ENCODE assay signal across 8 mouse cellular contexts in the genomic region with DNA sequence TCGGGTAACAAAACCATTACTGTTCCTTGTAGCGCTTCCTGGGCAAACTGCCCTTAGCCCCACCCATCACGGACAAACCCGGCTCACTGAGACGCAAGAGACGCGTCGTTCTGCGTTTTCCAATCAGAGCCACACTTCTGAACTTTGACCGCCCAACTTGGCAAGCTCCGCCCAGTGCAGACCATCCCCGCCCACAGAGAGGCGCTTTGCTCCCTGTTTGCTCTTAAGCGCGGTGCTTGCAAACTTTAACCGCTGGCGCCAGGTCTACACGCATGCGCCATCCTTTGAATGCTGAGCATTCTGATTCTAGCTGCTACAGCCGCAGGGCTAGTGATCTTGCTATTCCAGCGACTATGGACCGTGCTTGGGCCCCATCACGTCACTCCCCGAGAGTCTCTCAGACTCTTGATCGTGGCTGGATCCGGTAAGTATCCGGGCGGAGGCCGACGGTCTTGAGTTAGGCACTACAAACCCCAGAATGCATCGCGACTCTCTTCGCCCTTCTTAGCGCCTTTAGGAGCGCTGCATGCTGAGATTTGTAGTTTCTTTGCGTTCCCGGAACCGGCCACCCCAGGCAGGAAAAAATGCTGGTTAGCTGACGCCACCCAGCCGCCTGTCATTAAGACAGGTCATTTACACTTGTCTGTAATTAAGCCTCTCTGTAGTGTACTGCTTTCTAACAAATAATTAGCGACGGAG. TPM values are rescaled to one million over a fixed set of nuclear protein-coding genes. Genes with fewer than 3 reads are reported as not detected.
DNase-seq lines count a peak whose midpoint lies in the region; ATAC-seq and TF ChIP-seq lines count a peak whose summit lies in the region.

Alg14 (plus strand) TSS at position 214 of the 699 bp plus-strand sequence.

- H3K9me3 ChIP-seq in G1E (replicated peaks), result no peaks in the 10 kb centered on the region
- no peaks in the 10 kb centered on the region for H3K9me3 ChIP-seq in forebrain, embryonic 16.5 days (ENCODE audit: control insufficient read depth, low read length)
- no peaks in the 10 kb centered on the region for H3K9me3 ChIP-seq in lung, embryonic 14.5 days (ENCODE audit: low read depth, low read length)

- ATAC-seq in G1E (ENCODE audit: extremely low read depth, insufficient number of reproducible peaks, low FRiP score, poor library complexity, severe bottlenecking), result peak; percentile 91
- peak; percentile 95 for ATAC-seq in forebrain, embryonic 16.5 days
- ATAC-seq in lung, embryonic 14.5 days (ENCODE audit: insufficient read depth), result peak; percentile 96

- TF ChIP-seq POLR2A in olfactory bulb, adult 2 months (IDR thresholded peaks at IDR 0.05; ENCODE audit: insufficient read depth, low read depth, low read length), result peak; percentile 46; the same call in 1 of the 2 replicates
- TF ChIP-seq POLR2A in thymus, adult 2 months (IDR thresholded peaks at IDR 0.05; ENCODE audit: control insufficient read depth, extremely low read depth, insufficient read depth, low read length, poor library complexity), result peak; percentile 92

- H3K4me1 ChIP-seq in G1E (ENCODE audit: insufficient read depth, low read depth, low read length), result peaks cover 26% of the 10 kb centered on the region
- H3K4me1 ChIP-seq in forebrain, embryonic 16.5 days (replicated peaks; ENCODE audit: control insufficient read depth, insufficient read depth, low read length), result peaks cover 9% of the 10 kb centered on the region; the same call in 1 of the 2 replicates
- H3K4me1 ChIP-seq in lung, embryonic 14.5 days (ENCODE audit: insufficient read depth), result 0 out of 2 replicates have a peak, but pooled peaks cover 3% of the 10 kb centered on the region
- no peaks in the 10 kb centered on the region for H3K4me1 ChIP-seq in olfactory bulb, adult 2 months (ENCODE audit: control insufficient read depth, insufficient read depth, low read length)
- no peaks in the 10 kb centered on the region for H3K4me1 ChIP-seq in thymus, adult 2 months (replicated peaks; ENCODE audit: control insufficient read depth, insufficient read depth, low read length)

- peak; percentile 87 for DNase-seq in G1E (ENCODE audit: low spot score)
- DNase-seq in cerebellum, adult 18-20 months, result peak; percentile 94 to 98
- DNase-seq in heart, postnatal 36 days, result peak; percentile 95
- peak; percentile 95 to 99 for DNase-seq in layer of hippocampus, adult 2 months (ENCODE audit: low spot score in 2 of 2)
- peak; percentile 99 for DNase-seq in lung, embryonic 14.5 days
- DNase-seq in thymus, adult 2 months, result peak; percentile 97

- intact Hi-C loops in heart, postnatal 36 days (cut with DNase I), result loop anchor here (1.0 kb wide), 1 partner anchor 120 kb away; the partner anchor contains the start of gene Rwdd3

- H3K9ac ChIP-seq in forebrain, embryonic 16.5 days (replicated peaks; ENCODE audit: low read depth, low read length), result peak within 1 kb of the TSS; percentile 67
- peak within 1 kb of the TSS; percentile 65 for H3K9ac ChIP-seq in lung, embryonic 14.5 days

- peak within 1 kb of the TSS; percentile 64 for H3K4me2 ChIP-seq in forebrain, embryonic 16.5 days (ENCODE audit: low read length)
- H3K4me2 ChIP-seq in lung, embryonic 14.5 days, result peak within 1 kb of the TSS; percentile 58

- H3K27me3 ChIP-seq in G1E (ENCODE audit: insufficient read depth, low read length), result no peaks in the 10 kb centered on the region
- H3K27me3 ChIP-seq in forebrain, embryonic 16.5 days (replicated peaks; ENCODE audit: control insufficient read depth, insufficient read depth, low read length), result no peaks in the 10 kb centered on the region
- H3K27me3 ChIP-seq in lung, embryonic 14.5 days (ENCODE audit: insufficient read depth, low read length), result no peaks in the 10 kb centered on the region
- H3K27me3 ChIP-seq in thymus, adult 2 months (ENCODE audit: control insufficient read depth, insufficient read depth, low read length), result no peaks in the 10 kb centered on the region

- under 1% methylated on average over 42 of the region's 42 CpGs for WGBS in forebrain, embryonic 16.5 days
- WGBS in lung, embryonic 14.5 days, result under 1% methylated on average over 42 of the region's 42 CpGs
- WGBS in olfactory bulb, adult 2 months, result under 1% methylated on average over 42 of the region's 42 CpGs
- WGBS in thymus, adult 2 months, result under 1% methylated on average over 42 of the region's 42 CpGs

- no peak for TF ChIP-seq CTCF in G1E (IDR thresholded peaks at IDR 0.05; ENCODE audit: low read depth, low read length)
- TF ChIP-seq CTCF in layer of hippocampus, adult 2 months (conservative IDR thresholded peaks at IDR 0.05), result peak; percentile 47
- no peak for TF ChIP-seq CTCF in lung, embryonic 14.5 days (IDR thresholded peaks at IDR 0.05; ENCODE audit: low read depth)
- TF ChIP-seq CTCF in olfactory bulb, adult 2 months (IDR thresholded peaks at IDR 0.05; ENCODE audit: insufficient read depth, low read depth, low read length), result no peak
- TF ChIP-seq CTCF in thymus, adult 2 months (IDR thresholded peaks at IDR 0.05; ENCODE audit: borderline replicate concordance, control insufficient read depth, extremely low read depth, insufficient read depth, low read length, poor library complexity), result peak; percentile 62; the same call in 1 of the 2 replicates

- peak within 1 kb of the TSS; percentile 78 for H3K4me3 ChIP-seq in G1E (ENCODE audit: low read depth, low read length)
- peak within 1 kb of the TSS; percentile 63 for H3K4me3 ChIP-seq in forebrain, embryonic 16.5 days (replicated peaks; ENCODE audit: low read length)
- H3K4me3 ChIP-seq in layer of hippocampus, adult 2 months, result peak within 1 kb of the TSS; percentile 75
- peak within 1 kb of the TSS; percentile 48 for H3K4me3 ChIP-seq in lung, embryonic 14.5 days (ENCODE audit: low read depth, low read length)
- H3K4me3 ChIP-seq in olfactory bulb, adult 2 months (ENCODE audit: insufficient read depth, low read depth, low read length), result peak within 1 kb of the TSS; percentile 91
- H3K4me3 ChIP-seq in thymus, adult 2 months (ENCODE audit: control insufficient read depth, insufficient read depth, low read length), result peak within 1 kb of the TSS; percentile 70

- peak within 1 kb of the TSS; percentile 92 for H3K27ac ChIP-seq in forebrain, embryonic 16.5 days (ENCODE audit: low read length)
- peak within 1 kb of the TSS; percentile 99 for H3K27ac ChIP-seq in layer of hippocampus, adult 2 months
- peak within 1 kb of the TSS; percentile 90 for H3K27ac ChIP-seq in lung, embryonic 14.5 days (ENCODE audit: low read depth)
- H3K27ac ChIP-seq in olfactory bulb, adult 2 months (ENCODE audit: insufficient read depth, low read depth, low read length), result peak within 1 kb of the TSS; percentile 92
- H3K27ac ChIP-seq in thymus, adult 2 months (ENCODE audit: control insufficient read depth, insufficient read depth, low read length), result peak within 1 kb of the TSS; percentile 74

- peaks cover 9% of the 10 kb centered on the region for H3K36me3 ChIP-seq in G1E (replicated peaks)
- no peaks in the 10 kb centered on the region for H3K36me3 ChIP-seq in forebrain, embryonic 16.5 days (ENCODE audit: control insufficient read depth, insufficient read depth)
- H3K36me3 ChIP-seq in lung, embryonic 14.5 days (ENCODE audit: insufficient read depth), result no peaks in the 10 kb centered on the region
- H3K36me3 ChIP-seq in thymus, adult 2 months (ENCODE audit: control insufficient read depth, insufficient read depth, low read length), result no peaks in the 10 kb centered on the region

RNA-seq across cellular contexts. Expression of gene Alg14, which starts in this region (rescaled TPM):
- total RNA-seq in G1E (2014; fragmentation: Nextera tagmentation), result 29.9 and 44.2 TPM in 2 replicates
- 9.2 and 9.4 TPM in 2 replicates for total RNA-seq in G1E (2017)
- polyA plus RNA-seq in G1E (2012), result 3.5 and 6.2 TPM in 2 replicates
- polyA plus RNA-seq in forebrain, embryonic 16.5 days (2015; fragmentation: Nextera tagmentation; extraction: Ambion mirVana), result 29.8 and 35.7 TPM in 2 replicates
- 10 to 100 TPM; 11.9 to 13.4 TPM for total RNA-seq in heart, postnatal 36 days (2021)
- total RNA-seq in layer of hippocampus, adult 2 months (2021), result 10 to 100 TPM in 1 of 2 experiments, 1 to 10 TPM in 1; 9.8 to 13.6 TPM
- 39.2 and 43.9 TPM in 2 replicates for polyA plus RNA-seq in lung, embryonic 14.5 days (2014; fragmentation: Nextera tagmentation; extraction: Ambion mirVana)
- polyA plus RNA-seq in olfactory bulb, adult 2 months (2012; ENCODE audit: insufficient read depth, insufficient read length, low replicate concordance, missing spikeins), result not detected in 2 replicates
- 11.8 and 14.5 TPM in 2 replicates for polyA plus RNA-seq in thymus, adult 2 months (2012; rRNA removed)

Comparison
In these comparisons a context has a peak if more than half of its experiments do, and no peak if none do; other contexts are left out.
1. Peak in every context shown above with its lines: DNase-seq, ATAC-seq, H3K4me3 ChIP-seq and H3K27ac ChIP-seq.
2. CTCF ChIP-seq: peak in layer of hippocampus, adult 2 months (single experiment) and thymus, adult 2 months (single experiment); none in G1E (single experiment), lung, embryonic 14.5 days (single experiment) and olfactory bulb, adult 2 months (single experiment).